In genomic region chr1:23978281-23978680, GRCm38 (mm10) we compare ENCODE assay signal across 22 mouse cellular contexts. TPM values are rescaled to one million over a fixed set of nuclear protein-coding genes. Genes with fewer than 3 reads are reported as not detected.
DNase-seq lines count a peak whose midpoint lies in the region; ATAC-seq and TF ChIP-seq lines count a peak whose summit lies in the region.
"Had no signal": no experiment of that assay in that cellular context is flagged by ENCODE, and none has a peak within 500 bp of the region (broad histone marks: within the 10 kb centered on the region; RNA-seq: fewer than 3 reads in every experiment).

No protein-coding gene starts in this region.

- peak; percentile 53 for DNase-seq in left cerebral cortex, adult 11 months (ENCODE audit: low spot score)
- no peak for DNase-seq in left cerebral cortex, postnatal 4 days
- DNase-seq in layer of hippocampus, adult 8-10 months (ENCODE audit: low spot score in 2 of 2) = peak; percentile 65 to 68
- DNase-seq in left cerebral cortex, postnatal 14 days (ENCODE audit: low spot score in 2 of 2) = peak; percentile 26 to 31
- peak; percentile 59 to 64 for DNase-seq in right cerebral cortex, postnatal 36 days (ENCODE audit: low spot score in 2 of 2)
- no peak for DNase-seq in hindbrain, embryonic 14.5 days (ENCODE audit: low spot score)
- no peak for DNase-seq in urinary bladder, postnatal 4 days (ENCODE audit: low spot score in 2 of 2)
- DNase-seq in lung, postnatal 0 days (ENCODE audit: low spot score) = no peak
- DNase-seq: B cell, adult 2 months; cerebellum, adult 2 months; cerebellum, postnatal 36 days; heart, postnatal 10 days; kidney, adult 9 months; kidney, postnatal 25 days; lung, embryonic 14.5 days; thymus, postnatal 14 days had no signal

- ATAC-seq in hindbrain, embryonic 14.5 days (ENCODE audit: low FRiP score) = no peak
- ATAC-seq in lung, postnatal 0 days = no peak
- ATAC-seq: liver, embryonic 12.5 days had no signal

- TF ChIP-seq EP300 in lung, postnatal 0 days (IDR thresholded peaks at IDR 0.05) = no peak

- H3K27ac ChIP-seq in hindbrain, embryonic 14.5 days = no peak overlapping the region
- no peak overlapping the region for H3K27ac ChIP-seq in lung, postnatal 0 days (ENCODE audit: low read length)
- H3K27ac ChIP-seq: hindbrain, embryonic 12.5 days; limb, embryonic 12.5 days; liver, embryonic 12.5 days; macrophage had no signal

- no peaks in the 10 kb centered on the region for H3K9me3 ChIP-seq in hindbrain, embryonic 14.5 days (ENCODE audit: control insufficient read depth, low read length)
- no peaks in the 10 kb centered on the region for H3K9me3 ChIP-seq in lung, postnatal 0 days (ENCODE audit: low read length)
- H3K9me3 ChIP-seq: hindbrain, embryonic 12.5 days; limb, embryonic 12.5 days; liver, embryonic 12.5 days had no signal

- H3K4me3 ChIP-seq in hindbrain, embryonic 14.5 days (replicated peaks; ENCODE audit: low read length) = no peak overlapping the region
- H3K4me3 ChIP-seq in lung, postnatal 0 days (ENCODE audit: low read depth, low read length) = no peak overlapping the region
- H3K4me3 ChIP-seq: hindbrain, embryonic 12.5 days; limb, embryonic 12.5 days; liver, embryonic 12.5 days had no signal

- no peaks in the 10 kb centered on the region for H3K4me1 ChIP-seq in hindbrain, embryonic 14.5 days (replicated peaks; ENCODE audit: control insufficient read depth, insufficient read depth, low read length)
- H3K4me1 ChIP-seq in lung, postnatal 0 days (ENCODE audit: insufficient read depth, low read depth, low read length) = no peaks in the 10 kb centered on the region
- H3K4me1 ChIP-seq: hindbrain, embryonic 12.5 days; limb, embryonic 12.5 days; liver, embryonic 12.5 days had no signal

- H3K9ac ChIP-seq in hindbrain, embryonic 14.5 days = no peak overlapping the region
- no peak overlapping the region for H3K9ac ChIP-seq in lung, postnatal 0 days (replicated peaks; ENCODE audit: low read depth)
- H3K9ac ChIP-seq: hindbrain, embryonic 12.5 days; limb, embryonic 12.5 days; liver, embryonic 12.5 days; lung, embryonic 14.5 days had no signal

- 87% methylated on average over 6 of the region's 6 CpGs for WGBS in hindbrain, embryonic 14.5 days
- 84% methylated on average over 6 of the region's 6 CpGs for WGBS in lung, postnatal 0 days

- no peak overlapping the region for H3K4me2 ChIP-seq in hindbrain, embryonic 14.5 days (replicated peaks)
- H3K4me2 ChIP-seq in lung, postnatal 0 days (replicated peaks; ENCODE audit: low read depth, low read length) = no peak overlapping the region
- H3K4me2 ChIP-seq: heart, embryonic 11.5 days; hindbrain, embryonic 12.5 days; limb, embryonic 12.5 days; liver, embryonic 12.5 days; lung, embryonic 14.5 days; midbrain, embryonic 11.5 days had no signal

- no peak for TF ChIP-seq CTCF in lung, postnatal 0 days (IDR thresholded peaks at IDR 0.05)

- no peaks in the 10 kb centered on the region for H3K27me3 ChIP-seq in hindbrain, embryonic 14.5 days (ENCODE audit: control insufficient read depth, insufficient read depth, low read length)
- no peaks in the 10 kb centered on the region for H3K27me3 ChIP-seq in lung, postnatal 0 days (replicated peaks; ENCODE audit: insufficient read depth, low read length)
- H3K27me3 ChIP-seq: hindbrain, embryonic 12.5 days; limb, embryonic 12.5 days; liver, embryonic 12.5 days had no signal

- H3K36me3 ChIP-seq in hindbrain, embryonic 14.5 days (replicated peaks; ENCODE audit: control insufficient read depth, insufficient read depth) = no peaks in the 10 kb centered on the region
- H3K36me3 ChIP-seq in lung, postnatal 0 days (ENCODE audit: insufficient read depth, low read length) = no peaks in the 10 kb centered on the region
- H3K36me3 ChIP-seq: hindbrain, embryonic 12.5 days; limb, embryonic 12.5 days; liver, embryonic 12.5 days had no signal

- intact Hi-C loops in left cerebral cortex, postnatal 4 days (cut with DNase I) = no loop called here
- intact Hi-C loops in left cerebral cortex, postnatal 14 days (cut with DNase I) = no loop called here

RNA-seq across cellular contexts. Expression of gene Sdhaf4, which starts 27.2 kb away (rescaled TPM):
- 10 to 100 TPM; 43.4 to 48.3 TPM for total RNA-seq in left cerebral cortex, postnatal 4 days (2021)
- 10 to 100 TPM; 47.3 to 53.1 (median 49.7) TPM for total RNA-seq in layer of hippocampus, adult 8-10 months (2022)
- 10 to 100 TPM; 52.4 to 57.3 TPM for total RNA-seq in left cerebral cortex, postnatal 14 days (2021)
- polyA plus RNA-seq in hindbrain, embryonic 14.5 days (2014; fragmentation: Nextera tagmentation; extraction: Ambion mirVana) = 104 and 115 TPM in 2 replicates
- 80.7 and 84.3 TPM in 2 replicates for polyA plus RNA-seq in lung, postnatal 0 days (2015; fragmentation: Nextera tagmentation; extraction: Ambion mirVana)

RNA-seq across cellular contexts. Expression of gene Smap1, which starts 56.2 kb away (rescaled TPM):
- total RNA-seq in left cerebral cortex, postnatal 4 days (2021) = 100 to 1,000 TPM; 207 to 219 TPM
- 100 to 1,000 TPM; 121 to 138 (median 131) TPM for total RNA-seq in layer of hippocampus, adult 8-10 months (2022)
- total RNA-seq in left cerebral cortex, postnatal 14 days (2021) = 100 to 1,000 TPM; 203 to 217 TPM
- polyA plus RNA-seq in hindbrain, embryonic 14.5 days (2014; fragmentation: Nextera tagmentation; extraction: Ambion mirVana) = 119 and 131 TPM in 2 replicates
- polyA plus RNA-seq in lung, postnatal 0 days (2015; fragmentation: Nextera tagmentation; extraction: Ambion mirVana) = 55.1 and 56.7 TPM in 2 replicates

Comparison
In these comparisons a context has a peak if more than half of its experiments do, and no peak if none do; other contexts are left out.
1. DNase-seq: peak in left cerebral cortex, adult 11 months (single experiment), layer of hippocampus, adult 8-10 months (2 of 2), left cerebral cortex, postnatal 14 days (2 of 2) and right cerebral cortex, postnatal 36 days (2 of 2); none in left cerebral cortex, postnatal 4 days (single experiment), hindbrain, embryonic 14.5 days (single experiment), urinary bladder, postnatal 4 days (0 of 2) and lung, postnatal 0 days (single experiment).